Mouse (Mus musculus) C2C12 (cell line): Measurements from ENCODE around the gene Tacc3. TPM values are rescaled to one million over a fixed set of nuclear protein-coding genes. Genes with fewer than 3 reads are reported as not detected.

Experiments
- H3K27me3 ChIP-seq: one replicate; pipeline ENCODE4 v1.6.1; 2011; ENCODE audit not compliant: control insufficient read depth, insufficient read depth, insufficient read length
- H3K36me3 ChIP-seq: one replicate; pipeline ENCODE4 v1.6.1; 2011; ENCODE audit not compliant: control insufficient read depth, insufficient read depth
- H3K4me3 ChIP-seq: one replicate; pipeline ENCODE4 v1.5.1; 2011; ENCODE audit warnings: mild to moderate bottlenecking, control low read depth; ENCODE audit not compliant: poor library complexity, insufficient read depth, severe bottlenecking
- H3K79me2 ChIP-seq: one replicate; pipeline ENCODE4 v1.6.1; 2011; ENCODE audit not compliant: control insufficient read depth, insufficient read depth
- H3K79me3 ChIP-seq: one replicate; pipeline ENCODE4 v1.6.1; 2011; ENCODE audit warnings: low read depth, control low read depth
- H3ac ChIP-seq: one replicate; pipeline ENCODE3; 2011; ENCODE audit warnings: low read depth; ENCODE audit not compliant: control insufficient read depth, insufficient read length
- CEBPB ChIP-seq: IDR thresholded peaks from one replicate; pipeline ENCODE4 v1.6.1; 2011; ENCODE audit warnings: low read depth, mild to moderate bottlenecking, control low read depth, moderate library complexity
- CTCF ChIP-seq: IDR thresholded peaks from one replicate; pipeline ENCODE4 v1.5.1; 2011; ENCODE audit not compliant: control insufficient read depth, insufficient read depth, insufficient read length
- FOSL1 ChIP-seq: IDR thresholded peaks from one replicate; pipeline ENCODE4 v1.8.0; 2011; ENCODE audit warnings: mild to moderate bottlenecking, low read length; ENCODE audit not compliant: poor library complexity, insufficient read depth, severe bottlenecking
- MAX ChIP-seq: IDR thresholded peaks from one replicate; pipeline ENCODE4 v1.6.1; 2011; ENCODE audit warnings: mild to moderate bottlenecking, control low read depth
- MYOD1 ChIP-seq: IDR thresholded peaks from one replicate; pipeline ENCODE4 v1.6.1; 2011; ENCODE audit warnings: low read depth; ENCODE audit not compliant: control insufficient read depth, insufficient read length
- MYOG ChIP-seq: IDR thresholded peaks from one replicate; pipeline ENCODE4 v1.6.1; 2011; ENCODE audit not compliant: control insufficient read depth, insufficient read length; ENCODE audit errors: extremely low read depth
- USF1 ChIP-seq: IDR thresholded peaks from one replicate; pipeline ENCODE4 v1.6.1; 2011; ENCODE audit warnings: low read depth, mild to moderate bottlenecking, control low read depth, moderate library complexity
- polyA plus RNA-seq: library from polyadenylated mRNA; unstranded; fragments of >200 nt; fragmentation: generic; extraction: Trizol; gene quantifications from one replicate; pipeline ENCODE4 v1.2.1, GENCODE M21; 2012; ENCODE audit warnings: missing spikeins

The Tacc3 gene
- polyA plus RNA-seq, 1 experiment = 109 TPM

- no peak overlapping the region for H3ac ChIP-seq
- peaks cover 37% of the 10 kb centered on the region for H3K27me3 ChIP-seq
- no peaks in the 10 kb centered on the region for H3K79me3 ChIP-seq
- no peaks in the 10 kb centered on the region for H3K36me3 ChIP-seq
- H3K79me2 ChIP-seq = no peaks in the 10 kb centered on the region
- TF ChIP-seq MAX (no peak), MYOG (no peak)
- H3K4me3 ChIP-seq = no peak overlapping the region
Observed at GRCm38 (mm10) chr5:33694848-33695717, 37.2 kb downstream of the Tacc3 start.

GRCm38 (mm10) chr5:33695718-33696121, 37.8 kb downstream of the Tacc3 start:
- Histone ChIP-seq H3K27me3 (peaks cover 43% of the 10 kb centered on the region), H3K36me3 (no peaks in the 10 kb centered on the region), H3ac (no peak overlapping the region), H3K79me2 (no peaks in the 10 kb centered on the region), H3K4me3 (no peak overlapping the region), H3K79me3 (no peaks in the 10 kb centered on the region)
- no peak for TF ChIP-seq FOSL1
- TF ChIP-seq MAX = no peak
- TF ChIP-seq MYOG = no peak
- no peak for TF ChIP-seq CTCF
- TF ChIP-seq MYOD1 = no peak
- TF ChIP-seq CEBPB = no peak
- TF ChIP-seq USF1 = no peak

- no peak overlapping the region for H3ac ChIP-seq
- no peak overlapping the region for H3K4me3 ChIP-seq
- peaks cover 50% of the 10 kb centered on the region for H3K27me3 ChIP-seq
- TF ChIP-seq CEBPB (no peak), CTCF (no peak), FOSL1 (no peak), MAX (no peak), MYOG (no peak), USF1 (no peak), MYOD1 (no peak)
- H3K79me3 ChIP-seq = no peaks in the 10 kb centered on the region
- H3K36me3 ChIP-seq = no peaks in the 10 kb centered on the region
- no peaks in the 10 kb centered on the region for H3K79me2 ChIP-seq
Observed at GRCm38 (mm10) chr5:33696430-33696829, 38.5 kb downstream of the Tacc3 start.

- Histone ChIP-seq H3K36me3 (no peaks in the 10 kb centered on the region), H3K79me2 (no peaks in the 10 kb centered on the region), H3K79me3 (no peaks in the 10 kb centered on the region), H3ac (no peak overlapping the region), H3K4me3 (no peak overlapping the region), H3K27me3 (peaks cover 61% of the 10 kb centered on the region)
- no peak for TF ChIP-seq USF1
- TF ChIP-seq CEBPB = no peak
- no peak for TF ChIP-seq MAX
- no peak for TF ChIP-seq CTCF
- no peak for TF ChIP-seq MYOD1
- no peak for TF ChIP-seq MYOG
- no peak for TF ChIP-seq FOSL1
Observed at GRCm38 (mm10) chr5:33697534-33697933, 39.6 kb downstream of the Tacc3 start.

GRCm38 (mm10) chr5:33697947-33698512, 40.1 kb downstream of the Tacc3 start:
- Histone ChIP-seq H3K36me3 (no peaks in the 10 kb centered on the region), H3ac (no peak overlapping the region), H3K27me3 (peaks cover 66% of the 10 kb centered on the region), H3K79me2 (no peaks in the 10 kb centered on the region), H3K4me3 (no peak overlapping the region), H3K79me3 (no peaks in the 10 kb centered on the region)
- TF ChIP-seq MYOD1 = no peak
- TF ChIP-seq MAX = no peak
- no peak for TF ChIP-seq CEBPB

GRCm38 (mm10) chr5:33698669-33699068, 40.7 kb downstream of the Tacc3 start:
- Histone ChIP-seq H3K36me3 (no peaks in the 10 kb centered on the region), H3K4me3 (no peak overlapping the region), H3K27me3 (peaks cover 68% of the 10 kb centered on the region), H3K79me3 (no peaks in the 10 kb centered on the region), H3ac (no peak overlapping the region), H3K79me2 (no peaks in the 10 kb centered on the region)
- TF ChIP-seq CEBPB = no peak
- TF ChIP-seq MAX = no peak
- no peak for TF ChIP-seq CTCF
- no peak for TF ChIP-seq MYOG
- TF ChIP-seq MYOD1 = no peak
- TF ChIP-seq USF1 = no peak
- no peak for TF ChIP-seq FOSL1
